Mouse (Mus musculus) myocyte (in vitro differentiated cells): ENCODE data around the gene Ctns. TPM values are rescaled to one million over a fixed set of nuclear protein-coding genes. Genes with fewer than 3 reads are reported as not detected.

Source experiments
- H3K27me3 ChIP-seq: one replicate; pipeline ENCODE4 v1.6.1; 2011; ENCODE audit not compliant: control insufficient read depth, insufficient read depth, insufficient read length
- H3K36me3 ChIP-seq: one replicate; pipeline ENCODE4 v1.6.1; 2011; ENCODE audit not compliant: control insufficient read depth, insufficient read depth
- H3K4me2 ChIP-seq: one replicate; pipeline ENCODE4 v1.6.1; 2011; ENCODE audit warnings: low read depth, control low read depth
- H3K4me3 ChIP-seq: one replicate; pipeline ENCODE4 v1.5.1; 2011; ENCODE audit warnings: mild to moderate bottlenecking, control low read depth, moderate library complexity
- H3K79me2 ChIP-seq: one replicate; pipeline ENCODE4 v1.6.1; 2011; ENCODE audit not compliant: control insufficient read depth, insufficient read depth
- H3ac ChIP-seq: one replicate; pipeline ENCODE4 v1.6.1; 2011; ENCODE audit not compliant: control insufficient read depth, insufficient read length
- CEBPB ChIP-seq: IDR thresholded peaks from 2 replicates; pipeline ENCODE4 v1.6.1; 2011; ENCODE audit warnings: mild to moderate bottlenecking, moderate library complexity; ENCODE audit not compliant: poor library complexity, insufficient read depth, severe bottlenecking
- E2F4 ChIP-seq: IDR thresholded peaks from one replicate; pipeline ENCODE4 v1.6.1; 2011; ENCODE audit warnings: mild to moderate bottlenecking, control low read depth, moderate library complexity; ENCODE audit not compliant: insufficient read depth
- MAX ChIP-seq: IDR thresholded peaks from one replicate; pipeline ENCODE4 v1.6.1; 2011; ENCODE audit warnings: low read depth, mild to moderate bottlenecking, control low read depth
- MYOD1 ChIP-seq, 3 experiments: IDR thresholded peaks; one replicate each; pipeline ENCODE4 v1.6.1; 2011; ENCODE audit warnings: control low read depth in 2 of 3, low read depth in 2 of 3, mild to moderate bottlenecking in 2 of 3, moderate library complexity in 1 of 3; ENCODE audit not compliant: insufficient read length in 2 of 3, control insufficient read depth in 1 of 3
- MYOG ChIP-seq, 3 experiments: IDR thresholded peaks; one replicate each; pipeline ENCODE4 v1.6.1; 2011; ENCODE audit warnings: control low read depth in 2 of 3, low read depth in 2 of 3, mild to moderate bottlenecking in 2 of 3; ENCODE audit not compliant: insufficient read length in 2 of 3, control insufficient read depth in 1 of 3, insufficient read depth in 1 of 3
- POLR2A ChIP-seq: IDR thresholded peaks from one replicate; pipeline ENCODE4 v1.6.1; 2011; ENCODE audit warnings: low read depth, mild to moderate bottlenecking, control low read depth, moderate library complexity; ENCODE audit not compliant: insufficient read length
- POLR2AphosphoS2 ChIP-seq: IDR thresholded peaks from one replicate; pipeline ENCODE4 v1.6.1; 2011; ENCODE audit warnings: low read depth, control low read depth; ENCODE audit not compliant: insufficient read length
- REST ChIP-seq: IDR thresholded peaks from one replicate; pipeline ENCODE4 v1.6.1; 2011; ENCODE audit warnings: mild to moderate bottlenecking, control low read depth, moderate library complexity; ENCODE audit not compliant: insufficient read depth, insufficient read length
- SRF ChIP-seq: IDR thresholded peaks from one replicate; pipeline ENCODE4 v1.6.1; 2011; ENCODE audit warnings: low read depth; ENCODE audit not compliant: control insufficient read depth, insufficient read length
- TCF12 ChIP-seq: IDR thresholded peaks from one replicate; pipeline ENCODE4 v1.6.1; 2011; ENCODE audit warnings: mild to moderate bottlenecking, control low read depth; ENCODE audit not compliant: poor library complexity, insufficient read depth, severe bottlenecking
- TCF3 ChIP-seq: IDR thresholded peaks from one replicate; pipeline ENCODE4 v1.6.1; 2011; ENCODE audit warnings: low read depth, control low read depth; ENCODE audit not compliant: insufficient read length
- USF1 ChIP-seq: IDR thresholded peaks from one replicate; pipeline ENCODE4 v1.6.1; 2011; ENCODE audit warnings: low read depth, mild to moderate bottlenecking, control low read depth, moderate library complexity
- polyA plus RNA-seq: library from polyadenylated mRNA; unstranded; fragments of >200 nt; fragmentation: generic; extraction: Trizol; gene quantifications from one replicate; pipeline ENCODE4 v1.2.1, GENCODE M21; 2012; ENCODE audit warnings: missing spikeins

Ctns gene
- 11.6 TPM for polyA plus RNA-seq

GRCm38 (mm10) chr11:73198603-73199229, at the start of gene Ctns:
Ctns (minus strand) TSS chr11:73199042.
- Histone ChIP-seq H3K36me3 (no peaks in the 10 kb centered on the region), H3K27me3 (no peaks in the 10 kb centered on the region), H3K79me2 (no peaks in the 10 kb centered on the region), H3K4me3 (peak within 1 kb of the TSS; percentile 58), H3K4me2 (peak within 1 kb of the TSS; percentile 95), H3ac (peak within 1 kb of the TSS; percentile 10)
- peak; percentile 44 for TF ChIP-seq POLR2A
- peak in 1 of 3 experiments; percentile 7 for TF ChIP-seq MYOD1 (IDR thresholded peaks at IDR 0.05; ENCODE audit: control insufficient read depth in 1 of 3, insufficient read length in 2 of 3, low read depth in 2 of 3)
- TF ChIP-seq USF1 = peak; percentile 98
- no peak for TF ChIP-seq REST

- Histone ChIP-seq H3K27me3 (peaks cover 10% of the 10 kb centered on the region), H3K4me3 (no peak overlapping the region), H3ac (no peak overlapping the region), H3K4me2 (no peak overlapping the region), H3K79me2 (no peaks in the 10 kb centered on the region), H3K36me3 (no peaks in the 10 kb centered on the region)
- TF ChIP-seq SRF = no peak
Measured at GRCm38 (mm10) chr11:73242777-73243176, 43.9 kb upstream of the Ctns start.

GRCm38 (mm10) chr11:73242199-73242598, 43.4 kb upstream of the Ctns start:
- Histone ChIP-seq H3K27me3 (peaks cover 10% of the 10 kb centered on the region), H3ac (no peak overlapping the region), H3K4me3 (no peak overlapping the region), H3K36me3 (no peaks in the 10 kb centered on the region), H3K4me2 (no peak overlapping the region), H3K79me2 (no peaks in the 10 kb centered on the region)
- TF ChIP-seq POLR2A = no peak
- TF ChIP-seq USF1 = no peak

- H3K4me2 ChIP-seq = no peak overlapping the region
- H3K79me2 ChIP-seq = no peaks in the 10 kb centered on the region
- no peak overlapping the region for H3ac ChIP-seq
- peaks cover 10% of the 10 kb centered on the region for H3K27me3 ChIP-seq
- TF ChIP-seq SRF (no peak), E2F4 (no peak), POLR2A (no peak)
- no peak overlapping the region for H3K4me3 ChIP-seq
- H3K36me3 ChIP-seq = no peaks in the 10 kb centered on the region
Measured at GRCm38 (mm10) chr11:73236731-73237130, 37.9 kb upstream of the Ctns start.

DNA sequence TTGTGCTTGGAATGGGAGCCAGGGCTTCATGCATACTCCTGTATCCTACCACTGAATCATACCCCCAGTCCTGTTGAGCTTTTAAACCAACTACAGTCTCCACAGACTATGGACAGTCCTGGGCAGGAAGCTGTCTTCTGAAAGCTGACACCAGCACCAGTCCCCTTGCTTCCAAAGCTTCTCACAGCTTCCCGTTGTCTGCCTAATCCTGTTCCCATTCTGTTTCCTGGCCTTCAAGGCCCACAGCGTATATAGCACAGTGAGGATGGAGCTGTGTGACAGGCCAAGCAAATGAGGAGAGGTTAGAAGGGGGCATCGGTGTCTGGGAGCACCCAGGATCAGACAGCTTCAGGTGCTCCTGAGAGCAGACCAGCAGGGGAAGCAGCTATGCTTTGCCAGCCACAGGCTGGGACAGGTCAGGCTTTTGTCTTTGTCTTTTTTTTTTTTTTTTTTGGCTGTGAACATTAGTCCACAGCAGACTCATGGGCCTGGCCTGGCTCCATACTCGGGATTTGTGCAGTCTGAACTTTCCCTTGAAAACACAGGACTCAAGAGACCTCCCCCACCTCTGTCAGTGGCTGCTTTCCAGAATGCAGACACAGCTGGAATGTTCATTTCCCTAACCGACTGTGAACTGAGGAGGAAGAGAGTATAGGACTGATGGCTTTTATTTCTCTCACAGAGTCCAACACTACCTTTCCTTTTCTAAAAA, 37.3 kb upstream of the Ctns start:
- Histone ChIP-seq H3ac (no peak overlapping the region), H3K27me3 (peaks cover 10% of the 10 kb centered on the region), H3K4me3 (no peak overlapping the region), H3K36me3 (no peaks in the 10 kb centered on the region), H3K79me2 (no peaks in the 10 kb centered on the region), H3K4me2 (no peak overlapping the region)
- TF ChIP-seq CEBPB (no peak), MYOD1 (IDR thresholded peaks at IDR 0.05; ENCODE audit: control insufficient read depth in 1 of 3, insufficient read length in 2 of 3, low read depth in 2 of 3) (no peak), MYOG (IDR thresholded peaks at IDR 0.05; ENCODE audit: control insufficient read depth in 1 of 3, insufficient read depth in 1 of 3, insufficient read length in 2 of 3, low read depth in 2 of 3) (no peak), TCF3 (no peak)

- Histone ChIP-seq H3K27me3 (peaks cover 5% of the 10 kb centered on the region), H3K4me2 (no peak within 1 kb of the TSS), H3K79me2 (no peaks in the 10 kb centered on the region), H3K36me3 (no peaks in the 10 kb centered on the region), H3K4me3 (no peak within 1 kb of the TSS), H3ac (no peak within 1 kb of the TSS)
- TF ChIP-seq MYOD1 (IDR thresholded peaks at IDR 0.05; ENCODE audit: control insufficient read depth in 1 of 3, insufficient read length in 2 of 3, low read depth in 2 of 3) (no peak), TCF3 (no peak), MYOG (IDR thresholded peaks at IDR 0.05; ENCODE audit: control insufficient read depth in 1 of 3, insufficient read depth in 1 of 3, insufficient read length in 2 of 3, low read depth in 2 of 3) (no peak), MAX (no peak), POLR2AphosphoS2 (no peak), POLR2A (no peak), REST (no peak), CEBPB (no peak), E2F4 (no peak), TCF12 (no peak), USF1 (no peak), SRF (no peak)
Measured at GRCm38 (mm10) chr11:73233992-73234391, 35.1 kb upstream of the Ctns start, which contains the start of gene Trpv1. Trpv1 (plus strand) TSS chr11:73234292.
